Mouse (Mus musculus): ENCODE results near the gene Gpc2. TPM values are rescaled to one million over a fixed set of nuclear protein-coding genes. Genes with fewer than 3 reads are reported as not detected.

Gene Gpc2
- polyA plus RNA-seq, 1 experiment, result 22.7 TPM

GRCm38 (mm10) chr5:138262001-138262400, 17.8 kb downstream of the Gpc2 start:
- TF ChIP-seq POLR2A (IDR thresholded peaks at IDR 0.05; ENCODE audit: control insufficient read depth, low read depth, low read length) (no peak), CTCF (IDR thresholded peaks at IDR 0.05; ENCODE audit: control insufficient read depth, insufficient read depth, insufficient replicate concordance, low read depth, low read length) (no peak)
- H3K36me3 ChIP-seq (ENCODE audit: control insufficient read depth, insufficient read depth, low read length), result peaks cover 3% of the 10 kb centered on the region
- H3K27ac ChIP-seq (ENCODE audit: control insufficient read depth, insufficient read depth, low read depth, low read length), result no peak overlapping the region
- no peaks in the 10 kb centered on the region for H3K27me3 ChIP-seq (ENCODE audit: control insufficient read depth, insufficient read depth, low read length)
- H3K4me3 ChIP-seq (ENCODE audit: control insufficient read depth, low read depth, low read length), result no peak overlapping the region
- H3K4me1 ChIP-seq (ENCODE audit: control insufficient read depth, insufficient read depth, low read length), result peaks cover 8% of the 10 kb centered on the region

GRCm38 (mm10) chr5:138260834-138261233, 19.0 kb downstream of the Gpc2 start:
- Histone ChIP-seq H3K4me3 (ENCODE audit: control insufficient read depth, low read depth, low read length) (no peak overlapping the region), H3K27me3 (ENCODE audit: control insufficient read depth, insufficient read depth, low read length) (no peaks in the 10 kb centered on the region), H3K27ac (ENCODE audit: control insufficient read depth, insufficient read depth, low read depth, low read length) (no peak overlapping the region), H3K36me3 (ENCODE audit: control insufficient read depth, insufficient read depth, low read length) (peaks cover 3% of the 10 kb centered on the region), H3K4me1 (ENCODE audit: control insufficient read depth, insufficient read depth, low read length) (peaks cover 13% of the 10 kb centered on the region)
- TF ChIP-seq CTCF (IDR thresholded peaks at IDR 0.05; ENCODE audit: control insufficient read depth, insufficient read depth, insufficient replicate concordance, low read depth, low read length) (no peak), POLR2A (IDR thresholded peaks at IDR 0.05; ENCODE audit: control insufficient read depth, low read depth, low read length) (no peak)

GRCm38 (mm10) chr5:138260051-138260450, 19.8 kb downstream of the Gpc2 start:
- Histone ChIP-seq H3K4me1 (ENCODE audit: control insufficient read depth, insufficient read depth, low read length) (peaks cover 15% of the 10 kb centered on the region), H3K27ac (ENCODE audit: control insufficient read depth, insufficient read depth, low read depth, low read length) (no peak overlapping the region), H3K4me3 (ENCODE audit: control insufficient read depth, low read depth, low read length) (no peak overlapping the region), H3K27me3 (ENCODE audit: control insufficient read depth, insufficient read depth, low read length) (no peaks in the 10 kb centered on the region), H3K36me3 (ENCODE audit: control insufficient read depth, insufficient read depth, low read length) (peaks cover 3% of the 10 kb centered on the region)
- no peak for TF ChIP-seq CTCF (IDR thresholded peaks at IDR 0.05; ENCODE audit: control insufficient read depth, insufficient read depth, insufficient replicate concordance, low read depth, low read length)
- no peak for TF ChIP-seq POLR2A (IDR thresholded peaks at IDR 0.05; ENCODE audit: control insufficient read depth, low read depth, low read length)

DNA sequence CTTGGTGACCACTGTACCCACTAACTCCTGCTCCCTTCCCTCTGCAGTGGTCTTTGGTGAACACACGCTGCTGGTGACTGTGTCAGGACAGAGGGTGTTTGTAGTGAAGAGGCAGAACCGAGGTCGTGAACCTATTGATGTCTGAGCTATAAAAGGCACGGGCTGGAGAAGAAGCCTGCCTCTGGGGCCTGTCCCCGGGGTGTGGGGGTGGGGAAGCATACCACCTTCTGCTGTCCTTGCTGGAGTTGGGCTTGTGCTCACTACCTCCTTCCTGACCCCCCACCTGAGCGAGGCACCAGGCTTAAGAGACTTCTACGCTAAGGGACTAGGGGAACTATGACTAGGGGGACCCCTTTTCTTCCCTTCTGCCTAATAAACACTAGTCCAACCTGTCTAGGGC, 20.8 kb downstream of the Gpc2 start:
- H3K27me3 ChIP-seq (ENCODE audit: control insufficient read depth, insufficient read depth, low read length), result no peaks in the 10 kb centered on the region
- peaks cover 13% of the 10 kb centered on the region for H3K4me1 ChIP-seq (ENCODE audit: control insufficient read depth, insufficient read depth, low read length)
- H3K36me3 ChIP-seq (ENCODE audit: control insufficient read depth, insufficient read depth, low read length), result peaks cover 3% of the 10 kb centered on the region
- H3K4me3 ChIP-seq (ENCODE audit: control insufficient read depth, low read depth, low read length), result no peak overlapping the region
- TF ChIP-seq POLR2A (IDR thresholded peaks at IDR 0.05; ENCODE audit: control insufficient read depth, low read depth, low read length) (no peak), CTCF (IDR thresholded peaks at IDR 0.05; ENCODE audit: control insufficient read depth, insufficient read depth, insufficient replicate concordance, low read depth, low read length) (no peak)
- no peak overlapping the region for H3K27ac ChIP-seq (ENCODE audit: control insufficient read depth, insufficient read depth, low read depth, low read length)

DNA sequence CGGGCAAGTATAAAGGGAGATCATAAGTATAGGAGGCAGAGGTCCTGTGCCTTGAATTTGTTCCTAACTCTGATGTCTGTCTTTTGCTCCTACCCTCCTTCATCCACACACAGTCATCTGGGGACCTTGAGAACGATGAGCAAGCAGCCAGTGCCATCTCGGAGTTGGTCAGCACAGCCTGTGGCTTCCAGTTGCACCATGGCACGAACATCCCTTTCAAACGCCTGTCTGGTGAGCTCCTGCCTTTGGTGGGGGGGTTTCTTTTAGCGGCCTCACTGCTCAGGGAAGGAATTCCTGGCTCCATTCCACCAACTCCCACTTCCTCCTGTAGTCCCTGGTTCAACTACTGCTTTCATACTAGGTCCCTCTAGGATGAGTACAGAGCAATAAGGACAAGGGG, 21.3 kb downstream of the Gpc2 start:
- no peak overlapping the region for H3K27ac ChIP-seq (ENCODE audit: control insufficient read depth, insufficient read depth, low read depth, low read length)
- no peaks in the 10 kb centered on the region for H3K27me3 ChIP-seq (ENCODE audit: control insufficient read depth, insufficient read depth, low read length)
- H3K36me3 ChIP-seq (ENCODE audit: control insufficient read depth, insufficient read depth, low read length), result peaks cover 3% of the 10 kb centered on the region
- no peak for TF ChIP-seq CTCF (IDR thresholded peaks at IDR 0.05; ENCODE audit: control insufficient read depth, insufficient read depth, insufficient replicate concordance, low read depth, low read length)
- TF ChIP-seq POLR2A (IDR thresholded peaks at IDR 0.05; ENCODE audit: control insufficient read depth, low read depth, low read length), result no peak
- H3K4me3 ChIP-seq (ENCODE audit: control insufficient read depth, low read depth, low read length), result no peak overlapping the region
- peaks cover 13% of the 10 kb centered on the region for H3K4me1 ChIP-seq (ENCODE audit: control insufficient read depth, insufficient read depth, low read length)

- Histone ChIP-seq H3K27ac (ENCODE audit: control insufficient read depth, insufficient read depth, low read depth, low read length) (no peak overlapping the region), H3K36me3 (ENCODE audit: control insufficient read depth, insufficient read depth, low read length) (peaks cover 3% of the 10 kb centered on the region), H3K4me1 (ENCODE audit: control insufficient read depth, insufficient read depth, low read length) (peaks cover 11% of the 10 kb centered on the region), H3K27me3 (ENCODE audit: control insufficient read depth, insufficient read depth, low read length) (no peaks in the 10 kb centered on the region), H3K4me3 (ENCODE audit: control insufficient read depth, low read depth, low read length) (no peak overlapping the region)
- no peak for TF ChIP-seq CTCF (IDR thresholded peaks at IDR 0.05; ENCODE audit: control insufficient read depth, insufficient read depth, insufficient replicate concordance, low read depth, low read length)
- no peak for TF ChIP-seq POLR2A (IDR thresholded peaks at IDR 0.05; ENCODE audit: control insufficient read depth, low read depth, low read length)
Observed at GRCm38 (mm10) chr5:138258078-138258477, 21.7 kb downstream of the Gpc2 start.

DNA sequence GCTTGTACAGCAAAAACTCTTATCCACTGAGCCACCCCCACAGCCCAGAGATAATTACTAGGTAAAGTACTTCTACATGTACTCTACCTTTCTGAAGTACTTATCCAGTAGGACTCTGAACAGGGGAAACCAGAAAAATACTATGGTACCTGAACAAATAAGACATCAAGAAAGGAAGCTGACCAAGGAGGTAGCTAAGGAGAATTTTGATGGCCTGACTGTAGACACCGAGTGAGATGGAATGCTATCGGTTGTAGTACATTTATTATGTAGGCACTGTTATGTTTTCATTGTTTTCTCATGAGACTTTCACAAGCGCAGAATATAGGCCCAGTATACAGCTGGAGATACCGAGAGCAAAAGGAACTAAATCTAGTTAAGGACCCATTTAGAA, 22.2 kb downstream of the Gpc2 start:
- Histone ChIP-seq H3K27me3 (ENCODE audit: control insufficient read depth, insufficient read depth, low read length) (no peaks in the 10 kb centered on the region), H3K4me1 (ENCODE audit: control insufficient read depth, insufficient read depth, low read length) (peaks cover 6% of the 10 kb centered on the region), H3K27ac (ENCODE audit: control insufficient read depth, insufficient read depth, low read depth, low read length) (no peak overlapping the region), H3K4me3 (ENCODE audit: control insufficient read depth, low read depth, low read length) (no peak overlapping the region), H3K36me3 (ENCODE audit: control insufficient read depth, insufficient read depth, low read length) (peaks cover 3% of the 10 kb centered on the region)
- TF ChIP-seq CTCF (IDR thresholded peaks at IDR 0.05; ENCODE audit: control insufficient read depth, insufficient read depth, insufficient replicate concordance, low read depth, low read length) (no peak), POLR2A (IDR thresholded peaks at IDR 0.05; ENCODE audit: control insufficient read depth, low read depth, low read length) (no peak)

Measured in testis, adult 2 months (tissue).